Mouse (Mus musculus) MEL (cell line): ENCODE measurements around the gene Mad2l2.

Experiments used
- CHD2 ChIP-seq: IDR thresholded peaks from 2 replicates; pipeline ENCODE4 v1.6.1; 2011; ENCODE audit warnings: low read length, improper control_type of control experiment
- CTCF ChIP-seq, 3 experiments: IDR thresholded peaks in 2 of 3; conservative IDR thresholded peaks in 1 of 3; 2 replicates each; pipeline ENCODE4 v1.5.1; 2011 to 2012; ENCODE audit warnings: low read length in 3 of 3, low read depth in 2 of 3, mild to moderate bottlenecking in 2 of 3, improper control_type of control experiment in 1 of 3, inconsistent platforms in 1 of 3, mixed read lengths in 1 of 3, moderate library complexity in 1 of 3; ENCODE audit not compliant: control insufficient read depth in 1 of 3, insufficient read depth in 1 of 3, poor library complexity in 1 of 3, severe bottlenecking in 1 of 3
- ELF1 ChIP-seq: IDR thresholded peaks from 2 replicates; pipeline ENCODE4 v1.6.1; 2014; ENCODE audit warnings: low read depth, mild to moderate bottlenecking, inconsistent platforms, low read length, improper control_type of control experiment, moderate library complexity
- EP300 ChIP-seq, 2 experiments: IDR thresholded peaks; 2 replicates each; pipeline ENCODE4 v1.6.1; 2011; ENCODE audit warnings: improper control_type of control experiment in 2 of 2, low read length in 2 of 2, low read depth in 1 of 2, mild to moderate bottlenecking in 1 of 2
- GABPA ChIP-seq: IDR thresholded peaks from 2 replicates; pipeline ENCODE4 v1.6.1; 2012; ENCODE audit warnings: low read depth, mild to moderate bottlenecking, inconsistent platforms, low read length, improper control_type of control experiment, moderate library complexity
- GATA1 ChIP-seq: IDR thresholded peaks from 2 replicates; pipeline ENCODE4 v1.6.1; 2011; ENCODE audit warnings: low read depth, low read length, improper control_type of control experiment
- MAFK ChIP-seq: IDR thresholded peaks from 2 replicates; pipeline ENCODE4 v1.6.1; 2011; ENCODE audit warnings: low read depth, mild to moderate bottlenecking, low read length, improper control_type of control experiment, borderline replicate concordance
- NRF1 ChIP-seq: IDR thresholded peaks from 2 replicates; pipeline ENCODE4 v1.6.1; 2014; ENCODE audit warnings: low read depth, mild to moderate bottlenecking, inconsistent platforms, low read length, improper control_type of control experiment, moderate library complexity; ENCODE audit not compliant: poor library complexity, insufficient read depth, severe bottlenecking
- POLR2A ChIP-seq, 2 experiments: IDR thresholded peaks; 2 replicates each; pipeline ENCODE4 v1.6.1; 2011 to 2012; ENCODE audit warnings: low read length in 2 of 2, mild to moderate bottlenecking in 2 of 2, control low read depth in 1 of 2, improper control_type of control experiment in 1 of 2, low read depth in 1 of 2, moderate library complexity in 1 of 2; ENCODE audit not compliant: control insufficient read depth in 1 of 2, insufficient read depth in 1 of 2, poor library complexity in 1 of 2
- RAD21 ChIP-seq: IDR thresholded peaks from 2 replicates; pipeline ENCODE4 v1.6.1; 2011; ENCODE audit warnings: mild to moderate bottlenecking, low read depth, low read length, improper control_type of control experiment
- UBTF ChIP-seq: IDR thresholded peaks from 2 replicates; pipeline ENCODE4 v1.6.1; 2012; ENCODE audit warnings: low read depth, mild to moderate bottlenecking, inconsistent platforms, low read length, improper control_type of control experiment, moderate library complexity, borderline replicate concordance; ENCODE audit not compliant: insufficient read depth
- USF2 ChIP-seq, 2 experiments: IDR thresholded peaks; 2 replicates each; pipeline ENCODE4 v1.6.1; 2011 to 2012; ENCODE audit warnings: improper control_type of control experiment in 2 of 2, low read length in 2 of 2, borderline replicate concordance in 1 of 2, inconsistent platforms in 1 of 2, low read depth in 1 of 2, mild to moderate bottlenecking in 1 of 2; ENCODE audit not compliant: insufficient read depth in 1 of 2
- ZMIZ1 ChIP-seq: IDR thresholded peaks from 2 replicates; pipeline ENCODE4 v1.6.1; 2012; ENCODE audit warnings: low read depth, mild to moderate bottlenecking, inconsistent platforms, low read length, improper control_type of control experiment, moderate library complexity
- ZNF384 ChIP-seq: IDR thresholded peaks from 2 replicates; pipeline ENCODE4 v1.6.1; 2012; ENCODE audit warnings: low read depth, mild to moderate bottlenecking, inconsistent platforms, low read length, improper control_type of control experiment

DNA sequence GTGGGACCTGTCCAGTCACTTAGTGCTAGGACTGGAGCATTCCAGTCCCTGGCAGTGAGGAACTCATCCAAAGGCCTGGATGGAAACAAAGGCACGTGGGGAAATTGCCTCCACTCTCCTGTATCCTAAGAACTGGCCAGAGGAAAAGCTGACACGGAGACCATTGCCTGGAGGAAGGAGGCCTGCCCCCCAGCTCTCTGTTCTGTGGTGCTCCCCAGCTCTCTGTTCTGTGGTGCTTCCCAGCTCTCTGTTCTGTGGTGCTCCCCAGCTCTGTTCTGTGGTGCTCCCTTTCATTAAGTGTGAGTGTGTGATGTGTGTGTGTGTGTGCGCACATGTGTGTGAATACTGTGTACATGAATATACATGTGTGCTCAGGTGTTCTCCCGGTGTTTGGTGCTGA is 35.1 kb upstream of the Mad2l2 start:
- TF ChIP-seq GATA1 (no peak), POLR2A (IDR thresholded peaks at IDR 0.05; ENCODE audit: control insufficient read depth in 1 of 2, insufficient read depth in 1 of 2, low read depth in 1 of 2, low read length in 2 of 2, poor library complexity in 1 of 2) (no peak), CTCF (IDR thresholded peaks at IDR 0.05 in 2 of 3, conservative IDR thresholded peaks at IDR 0.05 in 1 of 3; ENCODE audit: control insufficient read depth in 1 of 3, insufficient read depth in 1 of 3, low read depth in 2 of 3, low read length in 3 of 3, poor library complexity in 1 of 3, severe bottlenecking in 1 of 3) (no peak), ZMIZ1 (no peak), ELF1 (no peak), CHD2 (no peak), GABPA (no peak), MAFK (no peak), EP300 (IDR thresholded peaks at IDR 0.05; ENCODE audit: low read depth in 1 of 2, low read length in 2 of 2) (no peak), UBTF (no peak), USF2 (IDR thresholded peaks at IDR 0.05; ENCODE audit: borderline replicate concordance in 1 of 2, insufficient read depth in 1 of 2, low read depth in 1 of 2, low read length in 2 of 2) (no peak), ZNF384 (no peak), NRF1 (no peak), RAD21 (no peak)
